Mouse (Mus musculus) frontal cortex, adult (tissue): ENCODE measurements around the gene Gm48552.

Experiments used
- ATAC-seq: cut with Nextera tagmentation; 2 replicates; pipeline ENCODE4 v1.9.2; 2017; ENCODE audit warnings: mild to moderate bottlenecking, moderate library complexity, mixed read lengths; ENCODE audit not compliant: low TSS enrichment

The Gm48552 gene

GRCm38 (mm10) chr10:81387716-81388115 is 1.1 kb upstream of the Gm48552 start:
- no peak for ATAC-seq

GRCm38 (mm10) chr10:81389373-81389772 is 568 bp downstream of the Gm48552 start:
- ATAC-seq: no peak

- peak; percentile 48 for ATAC-seq
These were observed 1.2 kb downstream of the Gm48552 start for GRCm38 (mm10) chr10:81389801-81390677.

DNA sequence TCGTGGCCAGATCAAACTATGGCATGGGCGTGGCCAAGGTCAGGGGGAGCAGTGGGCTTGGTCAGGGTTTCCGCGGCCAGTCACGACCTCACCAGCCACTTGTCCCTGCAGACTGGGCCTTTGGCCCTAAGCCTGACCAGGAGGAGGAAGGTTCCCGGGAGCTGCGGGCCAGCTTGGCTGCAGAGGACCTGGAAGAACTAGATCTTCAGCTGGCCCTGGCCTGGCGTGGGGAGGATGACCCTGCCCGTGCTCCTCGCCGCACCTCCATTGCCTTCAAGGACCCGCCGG is 1.8 kb downstream of the Gm48552 start:
- no peak for ATAC-seq

DNA sequence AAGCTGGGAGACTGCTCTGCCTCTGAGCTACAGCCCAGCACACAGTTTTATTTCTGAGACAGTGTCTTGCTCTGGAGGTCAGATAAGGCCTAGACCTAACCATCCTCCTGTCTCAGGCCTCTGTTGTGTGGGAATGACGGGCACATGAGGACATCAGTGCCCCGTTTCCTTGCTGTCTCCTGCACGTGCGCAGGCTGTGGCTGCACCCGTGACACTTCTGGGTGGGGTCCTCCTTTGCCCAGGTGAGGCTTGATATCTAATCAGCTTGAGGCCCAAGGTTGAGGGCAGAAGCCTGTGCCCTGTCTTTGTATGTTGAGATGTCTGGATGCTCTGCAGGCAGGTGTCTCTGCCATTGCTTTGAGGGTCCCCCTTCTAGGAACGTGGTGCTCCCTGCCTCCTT is 3.5 kb downstream of the Gm48552 start:
- ATAC-seq: no peak

GRCm38 (mm10) chr10:81392781-81393185 is 4.0 kb downstream of the Gm48552 start, which contains the start of gene Smim24:
Gene Smim24 (plus strand): TSS chr10:81393051.
- ATAC-seq: no peak

DNA sequence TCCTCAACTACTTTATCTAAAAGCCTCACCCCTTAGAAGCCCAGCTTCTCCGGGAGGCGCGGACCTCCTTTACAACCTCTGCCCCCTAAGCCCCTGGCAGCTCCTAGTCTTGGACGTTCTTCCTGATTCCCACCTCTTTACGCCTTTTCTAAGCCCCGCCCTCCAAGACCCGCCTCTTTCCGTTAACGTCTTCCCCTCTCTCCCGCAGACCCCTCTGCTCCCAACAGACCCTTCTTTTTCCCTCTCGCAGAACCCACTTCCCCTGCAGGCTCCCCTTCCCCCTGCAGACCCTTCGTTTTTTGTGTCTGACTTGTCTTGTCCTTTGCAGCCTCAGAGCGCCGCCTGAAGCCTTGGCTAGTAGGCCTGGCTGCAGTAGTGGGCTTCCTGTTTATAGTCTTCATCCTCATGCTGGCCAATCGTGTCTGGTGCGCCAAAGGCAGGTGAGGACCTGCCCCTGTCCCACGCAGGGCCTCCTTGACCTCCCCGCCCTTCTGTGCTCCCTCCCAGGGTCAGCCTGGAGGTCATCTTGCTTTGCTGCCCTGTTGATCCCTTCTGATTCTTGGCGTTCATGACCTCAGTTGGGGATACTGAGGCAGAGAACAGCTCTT is 4.8 kb downstream of the Gm48552 start:
- no peak for ATAC-seq

DNA sequence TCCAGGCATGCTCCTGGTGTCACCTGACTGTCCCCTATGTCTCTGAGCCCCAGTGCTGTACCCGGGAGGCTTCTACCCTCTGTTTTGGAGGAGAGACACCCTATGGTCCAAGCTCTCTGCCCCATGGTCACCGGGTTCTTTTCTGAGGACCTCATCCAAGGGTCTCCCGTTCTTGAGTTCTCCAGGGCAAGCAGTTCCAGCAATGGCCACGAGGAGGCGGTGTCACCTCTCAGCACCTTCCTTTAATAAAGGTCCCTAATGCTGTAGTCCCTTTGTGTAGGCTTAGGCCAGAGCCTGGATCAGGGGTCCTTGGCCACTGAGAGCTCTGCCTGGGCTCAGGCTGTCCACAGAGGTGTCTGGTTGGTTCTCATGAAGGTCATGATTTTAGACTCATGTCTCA is 6.3 kb downstream of the Gm48552 start:
- ATAC-seq: no peak

GRCm38 (mm10) chr10:81395865-81396264 is 7.1 kb downstream of the Gm48552 start:
- ATAC-seq: no peak

DNA sequence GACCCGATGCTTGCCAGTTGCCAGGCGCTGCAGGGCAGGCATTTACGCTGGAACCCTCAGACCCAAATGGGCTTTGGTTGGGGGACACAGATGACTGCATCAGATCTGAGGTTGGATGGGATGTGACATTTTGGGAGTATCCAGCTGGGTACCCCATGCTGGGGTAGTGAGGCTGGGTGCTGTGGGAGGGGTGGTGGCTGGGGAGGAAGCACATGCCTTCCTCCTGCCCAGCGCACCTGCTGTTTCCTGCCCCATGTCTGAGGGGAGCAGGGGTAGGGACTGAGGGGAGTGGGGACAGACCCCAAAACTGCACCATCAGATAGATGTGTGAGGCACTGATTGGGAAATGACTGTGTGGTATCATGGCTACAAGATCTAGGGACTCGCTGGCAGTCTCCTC is 7.9 kb downstream of the Gm48552 start:
- ATAC-seq: no peak

DNA sequence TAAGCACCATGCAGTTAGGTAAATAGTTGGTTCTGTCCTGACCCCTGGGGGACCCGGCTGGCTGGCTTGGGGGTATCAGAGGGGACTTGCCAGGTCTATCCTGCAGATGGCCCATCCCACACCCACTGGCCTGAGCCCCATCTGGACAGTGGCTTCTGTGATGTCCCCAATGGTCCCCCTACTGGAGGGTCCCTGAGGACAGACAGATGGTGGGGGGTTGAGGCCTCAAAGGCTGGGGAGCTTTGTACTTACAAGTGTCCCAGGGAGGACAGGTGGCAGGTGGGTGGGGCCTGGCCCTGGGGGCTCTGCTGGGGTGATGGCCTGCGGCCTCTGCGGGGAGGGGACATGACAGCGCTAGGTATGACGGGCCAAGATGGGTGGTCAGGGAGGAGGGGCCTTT is 10.5 kb downstream of the Gm48552 start:
- no peak for ATAC-seq

DNA sequence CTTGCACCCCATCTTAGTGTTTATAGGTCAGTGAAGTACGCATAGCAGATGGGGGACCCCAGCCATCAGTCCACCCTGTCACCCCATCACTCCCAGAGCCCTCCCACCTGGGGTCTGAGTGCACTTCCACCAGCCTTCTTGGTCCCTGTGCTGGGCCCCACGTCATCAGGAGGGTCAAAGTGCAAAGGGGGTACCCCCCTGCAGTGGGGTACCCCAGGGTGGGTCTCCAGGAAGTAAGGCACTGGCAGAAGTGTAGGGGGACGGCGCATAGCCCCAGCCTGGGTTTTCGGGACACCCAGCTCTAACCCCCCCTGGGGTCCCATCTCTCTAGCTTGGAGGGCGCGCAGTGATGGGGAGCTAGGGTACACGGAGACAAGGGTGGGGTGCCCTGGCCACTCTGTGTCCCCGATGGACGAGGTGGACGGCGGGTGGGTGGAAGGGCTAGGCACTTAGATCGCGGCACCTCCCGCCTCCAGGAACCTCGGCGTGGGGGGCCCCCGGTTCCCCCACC is 11.0 kb downstream of the Gm48552 start:
- ATAC-seq: no peak

GRCm38 (mm10) chr10:81400371-81401204 is 11.8 kb downstream of the Gm48552 start:
- no peak for ATAC-seq

DNA sequence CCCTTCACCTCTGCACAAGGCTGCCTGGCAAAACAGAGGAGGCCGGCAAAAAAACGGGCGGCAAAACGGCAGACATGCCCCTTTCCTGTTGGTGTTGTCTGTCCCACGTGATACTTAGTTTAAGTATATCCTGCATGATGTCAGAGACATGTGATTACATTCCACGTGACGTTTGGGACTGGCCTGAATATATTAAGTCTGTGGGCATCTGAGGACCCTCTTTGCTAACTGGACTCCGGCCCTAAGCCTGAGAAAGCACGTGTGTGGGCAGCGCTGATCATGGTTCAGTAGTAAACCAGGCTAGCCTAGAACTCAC is 12.4 kb downstream of the Gm48552 start:
- ATAC-seq: peak; percentile 14

- ATAC-seq: peak; percentile 35
These were observed 12.9 kb downstream of the Gm48552 start for GRCm38 (mm10) chr10:81401521-81402226.

GRCm38 (mm10) chr10:81402227-81402765 is 13.5 kb downstream of the Gm48552 start:
- no peak for ATAC-seq

DNA sequence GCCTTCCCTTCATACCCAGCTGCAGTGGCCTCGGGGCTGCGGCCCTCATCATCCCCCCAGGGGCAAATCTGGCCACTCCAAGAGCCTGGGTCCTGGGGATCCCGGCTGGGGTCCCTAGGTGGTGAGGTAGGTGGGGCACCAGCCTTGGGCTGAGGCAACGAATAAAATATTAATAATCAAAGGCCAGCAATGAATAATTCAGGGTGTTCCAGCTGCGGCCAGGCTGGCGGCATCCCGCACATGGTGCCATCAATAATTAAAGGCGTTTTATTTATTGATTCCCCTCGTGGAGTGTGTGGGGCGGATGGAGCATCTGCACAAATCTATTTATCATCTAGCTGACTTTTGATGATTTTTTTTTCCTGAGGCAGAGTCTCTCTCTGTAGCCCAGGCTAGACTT is 14.7 kb downstream of the Gm48552 start:
- no peak for ATAC-seq

- ATAC-seq: no peak
These were observed 15.3 kb downstream of the Gm48552 start for GRCm38 (mm10) chr10:81404082-81404481.

- ATAC-seq: no peak
These were observed 15.9 kb downstream of the Gm48552 start for GRCm38 (mm10) chr10:81404720-81405119.

DNA sequence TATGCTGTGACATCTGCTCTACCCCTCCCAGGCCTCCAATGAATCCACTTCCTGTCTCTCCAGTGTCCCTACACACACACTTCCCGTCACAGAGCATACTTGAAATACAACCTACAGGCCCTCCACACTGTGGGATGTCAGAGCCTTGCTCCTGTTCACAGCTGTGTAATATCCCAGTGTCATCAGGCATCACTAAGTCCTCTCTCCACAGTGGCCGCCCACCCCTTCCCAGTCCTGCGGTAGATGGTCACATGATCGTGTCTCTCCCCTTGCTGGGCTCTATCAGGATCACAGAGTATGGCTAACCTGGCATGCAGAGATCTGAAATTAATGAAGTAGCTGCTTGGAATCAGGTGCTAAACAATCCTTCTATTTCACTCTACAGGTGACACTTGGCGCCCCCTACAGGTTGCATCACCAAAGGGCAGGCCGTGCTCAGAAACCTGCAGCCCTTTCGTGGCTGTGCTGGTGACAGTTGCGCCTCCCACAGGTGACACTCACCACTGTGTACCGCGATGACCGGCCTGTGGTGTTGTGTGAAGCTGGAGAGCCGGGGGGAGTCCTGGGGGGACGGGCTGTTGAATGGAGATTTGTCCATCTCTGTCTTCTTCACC is 16.9 kb downstream of the Gm48552 start:
- ATAC-seq: no peak
